Mouse (Mus musculus) heart, embryonic 14.5 days (tissue): ENCODE results near the gene Zfp64. TPM values are rescaled to one million over a fixed set of nuclear protein-coding genes. Genes with fewer than 3 reads are reported as not detected.

Source experiments
- ATAC-seq: fragments of 200-750 bp; cut with Nextera tagmentation; 2 replicates; pipeline ENCODE4 v1.8.0; 2017; ENCODE audit warnings: low read depth, moderate TSS enrichment; ENCODE audit not compliant: insufficient number of reproducible peaks, insufficient read depth, low FRiP score
- H3K27ac ChIP-seq, 2 experiments: fragments of 200-500 bp in 1 of 2; fragments of 300-500 bp in 1 of 2; sonication (generic) in 1 of 2; replicated peaks in 1 of 2; 2 replicates each; pipeline ENCODE4 v1.5.1; 2012 to 2014; ENCODE audit warnings: low read depth in 2 of 2, low read length in 2 of 2, control low read depth in 1 of 2, mild to moderate bottlenecking in 1 of 2, mixed read lengths in 1 of 2; ENCODE audit not compliant: control insufficient read depth in 1 of 2, insufficient read depth in 1 of 2
- H3K27me3 ChIP-seq: fragments of 300-500 bp; sonication (generic); 2 replicates; pipeline ENCODE4 v1.6.1; 2014; ENCODE audit warnings: mild to moderate bottlenecking, low read length, control low read depth; ENCODE audit not compliant: control insufficient read depth, insufficient read depth
- H3K36me3 ChIP-seq: fragments of 300-500 bp; sonication (generic); 2 replicates; pipeline ENCODE4 v1.6.1; 2014; ENCODE audit warnings: mild to moderate bottlenecking, control low read depth, low read length, mixed read lengths; ENCODE audit not compliant: control insufficient read depth, insufficient read depth
- H3K4me1 ChIP-seq, 2 experiments: fragments of 200-500 bp in 1 of 2; fragments of 300-500 bp in 1 of 2; sonication (generic) in 1 of 2; 2 replicates each; pipeline ENCODE4 v1.6.1; 2012 to 2014; ENCODE audit warnings: low read length in 2 of 2, control low read depth in 1 of 2, mixed read lengths in 1 of 2; ENCODE audit not compliant: control insufficient read depth in 2 of 2, insufficient read depth in 2 of 2
- H3K4me2 ChIP-seq: fragments of 300-500 bp; sonication (generic); 2 replicates; pipeline ENCODE4 v1.6.1; 2014; ENCODE audit warnings: mild to moderate bottlenecking, low read length
- H3K4me3 ChIP-seq, 2 experiments: fragments of 200-500 bp in 1 of 2; fragments of 300-500 bp in 1 of 2; sonication (generic) in 1 of 2; 2 replicates each; pipeline ENCODE4 v1.5.1; 2012 to 2014; ENCODE audit warnings: low read length in 2 of 2, mild to moderate bottlenecking in 2 of 2, control low read depth in 1 of 2, low read depth in 1 of 2, moderate library complexity in 1 of 2; ENCODE audit not compliant: control insufficient read depth in 1 of 2, insufficient read depth in 1 of 2
- H3K9ac ChIP-seq: fragments of 300-500 bp; sonication (generic); 2 replicates; pipeline ENCODE4 v1.6.1; 2014; ENCODE audit warnings: mild to moderate bottlenecking, low read length
- H3K9me3 ChIP-seq: fragments of 300-500 bp; sonication (generic); 2 replicates; pipeline ENCODE4 v1.6.1; 2016; ENCODE audit warnings: low read length, control low read depth; ENCODE audit not compliant: control insufficient read depth
- WGBS: fragments of 180-500 bp; shearing (Covaris S2); extraction: QIAGEN DNeasy Blood & Tissue Kit; methylation state at CpG from one replicate; pipeline ENCODE4 v1.1.7; 2014; 5-methylcytosine and 5-hydroxymethylcytosine counted together
- polyA plus RNA-seq: library from polyadenylated mRNA; unstranded; fragments of >200 nt; fragmentation: Nextera tagmentation; extraction: Ambion mirVana; gene quantifications from 2 replicates; pipeline ENCODE4 v1.2.1, GENCODE M21; 2014

The Zfp64 gene
- polyA plus RNA-seq, 1 experiment from 2014 or later, result 15.3 TPM

- ATAC-seq, result no peak
- Histone ChIP-seq H3K4me2 (no peak overlapping the region), H3K9me3 (no peaks in the 10 kb centered on the region; the same call in 1 of the 2 replicates), H3K4me1 (no peaks in the 10 kb centered on the region), H3K4me3 (no peak overlapping the region), H3K36me3 (no peaks in the 10 kb centered on the region), H3K9ac (no peak overlapping the region), H3K27ac (no peak overlapping the region), H3K27me3 (peaks cover 21% of the 10 kb centered on the region)
- 23% methylated on average over 11 of the region's 11 CpGs for WGBS
Measured at GRCm38 (mm10) chr2:168906022-168906421, 49.4 kb downstream of the Zfp64 start.

GRCm38 (mm10) chr2:168904846-168905245 lies 50.5 kb downstream of the Zfp64 start:
- 71% methylated on average over 3 of the region's 3 CpGs for WGBS
- no peak overlapping the region for H3K4me3 ChIP-seq
- H3K36me3 ChIP-seq, result no peaks in the 10 kb centered on the region
- H3K27me3 ChIP-seq, result peaks cover 9% of the 10 kb centered on the region
- no peak overlapping the region for H3K27ac ChIP-seq
- no peaks in the 10 kb centered on the region; the same call in 1 of the 2 replicates for H3K9me3 ChIP-seq
- H3K4me1 ChIP-seq, result no peaks in the 10 kb centered on the region
- H3K9ac ChIP-seq, result no peak overlapping the region
- H3K4me2 ChIP-seq, result no peak overlapping the region
- ATAC-seq, result no peak

- H3K4me3 ChIP-seq, result no peak overlapping the region
Measured at GRCm38 (mm10) chr2:168904188-168904587, 51.2 kb downstream of the Zfp64 start.

GRCm38 (mm10) chr2:168902634-168903033 lies 52.8 kb downstream of the Zfp64 start:
- ATAC-seq, result no peak
- Histone ChIP-seq H3K9me3 (no peaks in the 10 kb centered on the region), H3K4me2 (no peak overlapping the region), H3K27ac (no peak overlapping the region), H3K9ac (no peak overlapping the region), H3K27me3 (0 out of 2 replicates have a peak, but pooled peaks cover 2% of the 10 kb centered on the region), H3K4me1 (no peaks in the 10 kb centered on the region), H3K4me3 (no peak overlapping the region), H3K36me3 (no peaks in the 10 kb centered on the region)
- 20% methylated on average over 8 of the region's 8 CpGs for WGBS

More at GRCm38 (mm10) chr2:168904188-168904587, 51.2 kb downstream of the Zfp64 start:
- 14% methylated on average over 9 of the region's 9 CpGs for WGBS
- no peaks in the 10 kb centered on the region for H3K4me1 ChIP-seq
- no peak for ATAC-seq
- H3K9ac ChIP-seq, result no peak overlapping the region
- H3K4me2 ChIP-seq, result no peak overlapping the region
- H3K27me3 ChIP-seq, result 0 out of 2 replicates have a peak, but pooled peaks cover 2% of the 10 kb centered on the region
- no peak overlapping the region for H3K27ac ChIP-seq
- H3K36me3 ChIP-seq, result no peaks in the 10 kb centered on the region
- no peaks in the 10 kb centered on the region for H3K9me3 ChIP-seq

- WGBS, result 73% methylated on average over 7 of the region's 7 CpGs
- ATAC-seq, result no peak
Measured at GRCm38 (mm10) chr2:168897906-168898305, 57.5 kb downstream of the Zfp64 start.

GRCm38 (mm10) chr2:168895531-168895930 lies 59.9 kb downstream of the Zfp64 start:
- no peak for ATAC-seq
- Histone ChIP-seq H3K9ac (no peak overlapping the region), H3K27me3 (no peaks in the 10 kb centered on the region), H3K4me2 (no peak overlapping the region), H3K4me3 (no peak overlapping the region), H3K4me1 (no peaks in the 10 kb centered on the region), H3K36me3 (no peaks in the 10 kb centered on the region), H3K27ac (no peak overlapping the region), H3K9me3 (no peaks in the 10 kb centered on the region)
- 90% methylated on average over 8 of the region's 8 CpGs for WGBS

More at GRCm38 (mm10) chr2:168897906-168898305, 57.5 kb downstream of the Zfp64 start:
- no peak overlapping the region for H3K9ac ChIP-seq
- H3K4me1 ChIP-seq, result no peaks in the 10 kb centered on the region
- no peak overlapping the region for H3K27ac ChIP-seq
- H3K9me3 ChIP-seq, result no peaks in the 10 kb centered on the region
- H3K27me3 ChIP-seq, result no peaks in the 10 kb centered on the region
- H3K36me3 ChIP-seq, result no peaks in the 10 kb centered on the region
- H3K4me2 ChIP-seq, result no peak overlapping the region
- no peak overlapping the region for H3K4me3 ChIP-seq

GRCm38 (mm10) chr2:168894738-168895137 lies 60.6 kb downstream of the Zfp64 start:
- H3K27ac ChIP-seq, result no peak overlapping the region
- H3K4me2 ChIP-seq, result no peak overlapping the region
- H3K4me1 ChIP-seq, result no peaks in the 10 kb centered on the region
- ATAC-seq, result no peak
- WGBS, result 81% methylated on average over 7 of the region's 7 CpGs
- no peak overlapping the region for H3K4me3 ChIP-seq
- H3K36me3 ChIP-seq, result no peaks in the 10 kb centered on the region
- no peaks in the 10 kb centered on the region for H3K27me3 ChIP-seq
- no peaks in the 10 kb centered on the region for H3K9me3 ChIP-seq
- no peak overlapping the region for H3K9ac ChIP-seq

- no peaks in the 10 kb centered on the region for H3K4me1 ChIP-seq
- H3K4me3 ChIP-seq, result no peak overlapping the region
- no peaks in the 10 kb centered on the region for H3K9me3 ChIP-seq
- no peak overlapping the region for H3K9ac ChIP-seq
- H3K27ac ChIP-seq, result no peak overlapping the region
- no peaks in the 10 kb centered on the region for H3K27me3 ChIP-seq
- 90% methylated on average over 2 of the region's 2 CpGs for WGBS
- H3K36me3 ChIP-seq, result no peaks in the 10 kb centered on the region
- H3K4me2 ChIP-seq, result no peak overlapping the region
- no peak for ATAC-seq
Measured at GRCm38 (mm10) chr2:168892057-168892456, 63.3 kb downstream of the Zfp64 start.
